Mouse (Mus musculus) kidney, embryonic 14.5 days (tissue): ENCODE results near the gene Ptch1. TPM values are rescaled to one million over a fixed set of nuclear protein-coding genes. Genes with fewer than 3 reads are reported as not detected.

Experiments used
- ATAC-seq: fragments of 200-750 bp; cut with Nextera tagmentation; 2 replicates; pipeline ENCODE4 v1.8.0; 2017; ENCODE audit warnings: moderate number of reproducible peaks, mild to moderate bottlenecking, moderate TSS enrichment, moderate library complexity; ENCODE audit not compliant: low FRiP score, low TSS enrichment
- H3K27ac ChIP-seq: fragments of 300-500 bp; sonication (generic); 2 replicates; pipeline ENCODE4 v1.5.1; 2014; ENCODE audit warnings: low read depth, mild to moderate bottlenecking, low read length, moderate library complexity, mixed read lengths
- H3K27me3 ChIP-seq: fragments of 300-500 bp; sonication (generic); 2 replicates; pipeline ENCODE4 v1.6.1; 2014; ENCODE audit warnings: mild to moderate bottlenecking, low read length; ENCODE audit not compliant: control insufficient read depth, insufficient read depth
- H3K36me3 ChIP-seq: fragments of 300-500 bp; sonication (generic); 2 replicates; pipeline ENCODE4 v1.6.1; 2014; ENCODE audit warnings: low read length, mixed read lengths; ENCODE audit not compliant: control insufficient read depth, insufficient read depth
- H3K4me1 ChIP-seq: fragments of 300-500 bp; sonication (generic); 2 replicates; pipeline ENCODE4 v1.6.1; 2014; ENCODE audit warnings: low read length, mixed read lengths; ENCODE audit not compliant: control insufficient read depth, insufficient read depth
- H3K4me2 ChIP-seq: fragments of 300-500 bp; sonication (generic); replicated peaks from 2 replicates; pipeline ENCODE4 v1.6.1; 2014; ENCODE audit warnings: low read depth, mild to moderate bottlenecking, low read length
- H3K4me3 ChIP-seq: fragments of 300-500 bp; sonication (generic); 2 replicates; pipeline ENCODE4 v1.5.1; 2014; ENCODE audit warnings: mild to moderate bottlenecking, low read length
- H3K9ac ChIP-seq: fragments of 300-500 bp; sonication (generic); 2 replicates; pipeline ENCODE4 v1.6.1; 2014; ENCODE audit warnings: low read depth, mild to moderate bottlenecking, low read length, moderate library complexity
- H3K9me3 ChIP-seq: fragments of 300-500 bp; sonication (generic); 2 replicates; pipeline ENCODE4 v1.6.1; 2016; ENCODE audit warnings: low read length; ENCODE audit not compliant: control insufficient read depth
- WGBS: fragments of 180-500 bp; shearing (Covaris S2); extraction: QIAGEN DNeasy Blood & Tissue Kit; methylation state at CpG from one replicate; pipeline ENCODE4 v1.1.7; 2014; 5-methylcytosine and 5-hydroxymethylcytosine counted together
- polyA plus RNA-seq: library from polyadenylated mRNA; unstranded; fragments of >200 nt; fragmentation: Nextera tagmentation; extraction: Ambion mirVana; gene quantifications from 2 replicates; pipeline ENCODE4 v1.2.1, GENCODE M21; 2014

Ptch1 gene
- polyA plus RNA-seq, 1 experiment from 2014 or later, result 28.2 TPM

DNA sequence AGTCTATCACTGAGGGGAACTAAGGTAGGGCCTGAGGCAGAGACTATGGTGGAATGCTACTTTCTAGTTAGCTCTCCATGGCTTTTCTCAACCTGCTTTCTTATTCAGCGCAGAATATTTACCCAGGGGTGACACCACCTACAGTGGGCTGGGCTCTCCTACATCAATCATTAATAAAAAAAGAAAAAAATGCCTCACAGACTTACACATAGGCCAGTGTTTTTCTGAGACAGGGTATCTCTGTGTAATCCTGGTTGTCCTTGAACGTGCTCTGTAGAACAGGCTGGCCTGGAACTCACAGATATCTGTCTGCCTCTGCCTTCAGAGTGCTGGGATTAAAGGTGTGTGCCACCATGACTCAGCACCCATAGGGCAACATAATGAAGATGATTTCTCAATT is 73.9 kb downstream of the Ptch1 start:
- Histone ChIP-seq H3K36me3 (no peaks in the 10 kb centered on the region), H3K27ac (no peak overlapping the region), H3K9ac (no peak overlapping the region), H3K4me1 (no peaks in the 10 kb centered on the region), H3K9me3 (no peaks in the 10 kb centered on the region), H3K27me3 (no peaks in the 10 kb centered on the region), H3K4me2 (no peak overlapping the region), H3K4me3 (no peak overlapping the region)
- no peak for ATAC-seq
- 92% methylated on average over 2 of the region's 2 CpGs for WGBS

DNA sequence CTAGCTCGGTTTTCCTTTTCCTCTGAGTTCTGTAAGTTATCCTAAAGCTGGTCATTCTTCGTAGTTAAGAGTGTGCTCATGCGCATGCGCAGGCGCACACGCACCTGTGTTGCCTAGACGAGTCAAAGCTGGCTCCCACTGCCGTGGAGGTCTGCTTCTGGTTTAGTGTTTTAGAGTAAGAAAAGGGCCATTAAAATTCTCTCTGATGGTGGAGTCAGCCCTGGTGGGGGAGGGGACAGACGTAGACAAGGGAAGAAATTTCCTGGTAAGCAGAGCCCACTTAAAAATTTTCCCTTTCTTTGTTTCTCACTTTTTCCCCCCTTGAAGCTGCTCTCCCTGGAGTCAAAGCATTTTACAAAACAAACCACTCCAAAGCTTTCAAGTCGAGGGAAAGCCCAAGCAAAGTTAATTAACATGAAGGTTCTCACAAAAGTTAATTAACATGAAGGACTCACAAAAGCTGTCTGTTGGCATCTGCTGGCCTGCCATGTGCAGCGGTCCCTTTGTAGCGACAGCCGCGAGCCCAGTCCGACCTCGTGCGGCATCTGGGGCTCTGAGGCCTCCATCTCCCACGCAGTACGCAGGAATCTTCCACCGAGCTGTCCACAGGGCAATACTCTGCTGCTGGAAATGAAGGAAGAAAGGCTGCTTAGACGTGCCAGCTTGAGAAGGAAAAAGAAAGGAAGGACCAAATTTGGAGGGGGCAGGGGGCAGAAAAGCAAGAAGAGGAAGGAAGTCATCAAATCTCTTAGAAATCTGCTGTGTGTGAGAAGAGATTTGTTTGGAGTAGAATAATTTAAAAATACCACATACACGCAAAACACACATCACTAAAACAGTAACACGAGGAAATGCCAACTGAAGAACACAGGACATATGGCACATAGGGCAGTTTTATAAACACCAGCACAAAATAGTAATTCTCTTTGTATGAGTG is 76.5 kb downstream of the Ptch1 start, which contains the start of gene Fancc:
TSS of gene Fancc (minus strand) at position 633 of the 937 bp plus-strand sequence.
- peak within 1 kb of the TSS; percentile 34 for H3K4me2 ChIP-seq
- H3K27me3 ChIP-seq, result no peaks in the 10 kb centered on the region
- H3K4me1 ChIP-seq, result no peaks in the 10 kb centered on the region
- 0 out of 2 replicates have a peak within 1 kb of the TSS, but pooled peaks have one; percentile 9 for H3K4me3 ChIP-seq
- H3K9me3 ChIP-seq, result no peaks in the 10 kb centered on the region
- H3K9ac ChIP-seq, result peak within 1 kb of the TSS; percentile 45; the same call in 1 of the 2 replicates
- WGBS, result 21% methylated on average over 23 of the region's 23 CpGs
- no peaks in the 10 kb centered on the region for H3K36me3 ChIP-seq
- peak; percentile 74 for ATAC-seq
- no peak within 1 kb of the TSS for H3K27ac ChIP-seq

DNA sequence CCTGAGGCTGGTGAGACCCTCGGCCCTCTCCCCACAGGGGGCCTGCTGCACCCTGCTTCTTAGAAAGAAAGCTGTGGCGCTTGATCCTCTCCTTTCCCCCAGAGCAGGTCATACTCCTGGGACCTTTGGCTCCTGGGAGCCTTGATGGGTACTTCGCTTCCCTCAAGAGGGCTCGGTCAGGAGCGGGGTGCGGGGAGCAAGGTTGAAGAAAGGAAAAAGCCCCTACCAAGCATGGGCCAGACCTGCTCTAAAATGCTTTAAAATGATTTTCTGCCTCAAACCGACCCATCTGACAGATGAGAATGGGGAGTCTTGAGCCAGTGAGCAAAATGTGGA is 85.7 kb downstream of the Ptch1 start:
- no peaks in the 10 kb centered on the region for H3K9me3 ChIP-seq
- H3K27ac ChIP-seq, result no peak overlapping the region
- H3K4me2 ChIP-seq, result no peak overlapping the region
- ATAC-seq, result no peak
- no peak overlapping the region for H3K4me3 ChIP-seq
- H3K9ac ChIP-seq, result no peak overlapping the region
- H3K4me1 ChIP-seq, result peaks cover 13% of the 10 kb centered on the region; the same call in 1 of the 2 replicates
- H3K36me3 ChIP-seq, result no peaks in the 10 kb centered on the region
- no peaks in the 10 kb centered on the region for H3K27me3 ChIP-seq
- 51% methylated on average over 7 of the region's 7 CpGs for WGBS

DNA sequence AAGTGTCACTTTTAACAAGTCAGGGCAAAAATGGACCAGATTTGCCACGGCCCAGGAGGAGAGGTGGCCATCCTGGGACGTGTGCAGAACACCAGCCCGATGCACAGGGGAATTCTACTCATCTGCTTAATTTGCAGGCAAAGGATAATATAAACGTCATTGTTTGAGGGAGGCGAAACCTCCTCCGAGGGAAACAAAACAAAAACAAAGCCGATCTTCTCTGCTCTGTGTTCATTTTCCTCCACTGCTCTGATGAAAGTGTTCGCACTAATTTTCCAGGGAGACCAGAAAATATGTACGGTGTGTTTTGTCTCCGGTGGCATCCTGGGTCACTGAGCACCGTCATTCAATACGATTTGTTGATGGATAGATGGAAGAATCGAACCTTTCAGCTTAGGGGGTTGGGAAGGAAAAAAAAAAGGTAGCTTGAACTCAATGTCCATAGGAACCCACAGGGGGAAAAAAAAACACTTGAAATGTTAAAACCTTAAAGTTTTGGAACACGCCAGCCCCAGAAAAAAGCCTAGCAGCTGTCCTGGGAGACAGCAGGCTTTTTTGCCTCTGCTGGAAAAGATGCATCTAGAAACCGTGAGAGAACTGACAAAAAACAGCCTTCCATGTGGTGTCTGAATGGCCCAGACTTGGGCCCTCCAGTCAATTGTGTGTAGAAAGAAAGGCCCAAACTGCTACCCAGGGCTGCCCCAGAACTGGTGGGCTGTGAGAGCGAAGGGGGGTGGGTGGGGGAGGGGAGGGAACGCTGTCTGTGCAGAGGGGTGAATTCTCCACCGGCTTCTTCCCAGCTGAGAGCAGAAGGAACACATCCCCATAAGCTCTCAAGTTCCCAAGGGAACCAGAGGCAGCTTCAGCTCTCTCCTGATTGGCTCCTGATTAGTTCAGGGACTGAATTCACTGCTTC is 86.3 kb downstream of the Ptch1 start:
- 0 out of 2 replicates have a peak overlapping the region, but pooled peaks have one; percentile 23 for H3K9ac ChIP-seq
- H3K4me3 ChIP-seq, result no peak overlapping the region; the same call in 1 of the 2 replicates
- H3K9me3 ChIP-seq, result no peaks in the 10 kb centered on the region
- ATAC-seq, result peak; percentile 83
- WGBS, result 13% methylated on average over 18 of the region's 18 CpGs
- H3K4me1 ChIP-seq, result peaks cover 13% of the 10 kb centered on the region; the same call in 1 of the 2 replicates
- H3K27me3 ChIP-seq, result no peaks in the 10 kb centered on the region
- H3K27ac ChIP-seq, result no peak overlapping the region
- peak overlapping the region; percentile 19; the same call in 1 of the 2 replicates for H3K4me2 ChIP-seq
- no peaks in the 10 kb centered on the region for H3K36me3 ChIP-seq

DNA sequence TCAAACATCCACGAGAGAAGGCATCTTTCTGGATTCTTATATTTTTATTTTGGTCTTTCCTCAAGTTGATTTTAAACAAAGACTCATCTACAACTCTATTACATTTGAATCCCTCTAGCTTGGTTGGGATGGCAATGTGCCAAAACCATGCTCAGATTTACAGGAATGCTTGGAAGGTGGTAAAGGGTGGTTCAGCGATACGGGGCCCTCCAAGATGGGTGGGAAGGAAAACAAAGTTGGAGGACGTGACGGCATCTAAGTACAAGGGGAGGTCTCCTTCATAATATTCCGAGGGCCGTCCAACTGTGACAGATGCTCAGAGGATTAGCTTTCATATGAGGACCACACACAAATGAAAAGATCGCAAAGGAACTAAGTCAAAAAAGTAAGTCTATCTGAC is 98.0 kb downstream of the Ptch1 start:
- Histone ChIP-seq H3K27me3 (no peaks in the 10 kb centered on the region), H3K4me3 (no peak overlapping the region), H3K4me1 (no peaks in the 10 kb centered on the region), H3K9me3 (no peaks in the 10 kb centered on the region; the same call in 1 of the 2 replicates), H3K36me3 (no peaks in the 10 kb centered on the region), H3K27ac (no peak overlapping the region), H3K9ac (no peak overlapping the region), H3K4me2 (no peak overlapping the region)
- 55% methylated on average over 8 of the region's 8 CpGs for WGBS
- ATAC-seq, result no peak

Other genes starting within 250 kb of the Ptch1 start
- 18.3 and 24.5 TPM in 2 replicates for gene Fancc, start 76.3 kb downstream of the Ptch1 start, polyA plus RNA-seq
- 18.9 and 30.6 TPM in 2 replicates for gene Ercc6l2, start 241.6 kb upstream of the Ptch1 start, polyA plus RNA-seq